11 mouse cellular contexts compared by ENCODE assay signal in genomic region chr13:51103111-51103725, GRCm38 (mm10). TPM values are rescaled to one million over a fixed set of nuclear protein-coding genes. Genes with fewer than 3 reads are reported as not detected.
DNase-seq lines count a peak whose midpoint lies in the region; ATAC-seq and TF ChIP-seq lines count a peak whose summit lies in the region.
"Had no signal": no experiment of that assay in that cellular context is flagged by ENCODE, and none has a peak within 500 bp of the region (broad histone marks: within the 10 kb centered on the region; RNA-seq: fewer than 3 reads in every experiment).

No protein-coding gene starts in this region.

- H3K27ac ChIP-seq in gastrocnemius, adult 2 months = peak overlapping the region; percentile 9; the same call in 1 of the 2 replicates
- 0 out of 2 replicates have a peak overlapping the region, but pooled peaks have one; percentile 22 for H3K27ac ChIP-seq in heart, embryonic 12.5 days (ENCODE audit: poor library complexity, severe bottlenecking)
- H3K27ac ChIP-seq: liver, embryonic 15.5 days had no signal

- no peak for ATAC-seq in heart, embryonic 12.5 days (ENCODE audit: insufficient number of reproducible peaks, low FRiP score)
- ATAC-seq in CD4-positive, CD25-positive, alpha-beta regulatory T cell, adult 4 months = no peak
- ATAC-seq: activated CD4-positive, CD25-positive, alpha-beta regulatory T cell, adult 4 months had no signal

- H3K36me3 ChIP-seq in heart, embryonic 12.5 days = peaks cover 9% of the 10 kb centered on the region; the same call in 1 of the 2 replicates
- H3K36me3 ChIP-seq: liver, embryonic 15.5 days had no signal

- H3K4me1 ChIP-seq in heart, embryonic 12.5 days (replicated peaks) = peaks cover 23% of the 10 kb centered on the region; the same call in 1 of the 2 replicates

- TF ChIP-seq CTCF in gastrocnemius, adult 2 months (IDR thresholded peaks at IDR 0.05) = no peak

- H3K4me3 ChIP-seq in gastrocnemius, adult 2 months = peak overlapping the region; percentile 96; the same call in 1 of the 2 replicates
- no peak overlapping the region for H3K4me3 ChIP-seq in heart, embryonic 12.5 days
- H3K4me3 ChIP-seq: liver, embryonic 15.5 days had no signal

- H3K9ac ChIP-seq in heart, embryonic 12.5 days = 0 out of 2 replicates have a peak overlapping the region, but pooled peaks have one; percentile 16
- H3K9ac ChIP-seq: liver, embryonic 15.5 days had no signal

- no peaks in the 10 kb centered on the region for H3K27me3 ChIP-seq in heart, embryonic 12.5 days (replicated peaks)

- intact Hi-C loops in gastrocnemius, adult 2 months (cut with DNase I) = loop anchor here (5.0 kb wide), 1 partner anchor 314 kb away; no protein-coding TSS in a partner anchor
- intact Hi-C loops in gastrocnemius, postnatal 14 days (cut with DNase I; ENCODE audit: low total_unique reads) = no loop called here

- peaks cover 6% of the 10 kb centered on the region for H3K9me3 ChIP-seq in heart, embryonic 12.5 days (replicated peaks)
- H3K9me3 ChIP-seq: liver, embryonic 15.5 days had no signal

- 77% methylated on average over 9 of the region's 9 CpGs for WGBS in heart, embryonic 12.5 days

- no peak for DNase-seq in gastrocnemius, adult 2 months
- no peak for DNase-seq in gastrocnemius, postnatal 14 days
- DNase-seq in adrenal gland, adult 8-10 months = peak; percentile 31
- peak; percentile 34 to 50 for DNase-seq in kidney, postnatal 4 days
- DNase-seq in T-cell, adult 2 months (ENCODE audit: low spot score) = no peak
- no peak for DNase-seq in thymus, postnatal 36 days
- DNase-seq: thymus, adult 2 months had no signal

- H3K4me2 ChIP-seq in heart, embryonic 12.5 days = peak overlapping the region; percentile 62
- H3K4me2 ChIP-seq: liver, embryonic 15.5 days had no signal

RNA-seq across cellular contexts. Expression of gene Spin1, which starts 2.5 kb away (rescaled TPM):
- total RNA-seq in gastrocnemius, adult 2 months (2021) = 10 to 100 TPM; 15.0 to 16.2 TPM
- total RNA-seq in gastrocnemius, postnatal 14 days (2021) = 10 to 100 TPM; 16.9 to 18.6 TPM
- 10 to 100 TPM; 61.3 to 93.0 (median 83.8) TPM for total RNA-seq in adrenal gland, adult 8-10 months (2022)
- 63.4 and 68.1 TPM in 2 replicates for polyA plus RNA-seq in heart, embryonic 12.5 days (2016; fragmentation: Nextera tagmentation; extraction: Ambion mirVana)
- 10 to 100 TPM; 37.8 to 40.4 TPM for polyA plus RNA-seq in CD4-positive, CD25-positive, alpha-beta regulatory T cell, adult 4 months (2017; shearing (Covaris generic))

Comparison
In these comparisons a context has a peak if more than half of its experiments do, and no peak if none do; other contexts are left out.
1. DNase-seq: peak in adrenal gland, adult 8-10 months (single experiment) and kidney, postnatal 4 days (2 of 2); none in gastrocnemius, adult 2 months (single experiment), gastrocnemius, postnatal 14 days (single experiment), T-cell, adult 2 months (single experiment) and thymus, postnatal 36 days (0 of 2).